Mouse (Mus musculus): ENCODE measurements at regions not wholly inside any gene's neighbourhood (a gene's known extent, or its start where the extent isn't known, plus 50 kb on each side); places are given as distances from the start of the nearest gene placed in this dataset.

- no peak overlapping the region for H3K9ac ChIP-seq
- no peak overlapping the region for H3K27ac ChIP-seq (replicated peaks)
- no peak overlapping the region for H3K4me2 ChIP-seq
- H3K4me3 ChIP-seq = no peak overlapping the region
- no peaks in the 10 kb centered on the region for H3K9me3 ChIP-seq
- H3K36me3 ChIP-seq = no peaks in the 10 kb centered on the region
- WGBS = 89% methylated on average over 5 of the region's 5 CpGs
- ATAC-seq (ENCODE audit: low FRiP score, low read depth) = no peak
- no peaks in the 10 kb centered on the region for H3K27me3 ChIP-seq
- no peaks in the 10 kb centered on the region for H3K4me1 ChIP-seq (replicated peaks)
These were observed 140.1 kb upstream of the Olig3 start for GRCm38 (mm10) chr10:19216240-19216639.

DNA sequence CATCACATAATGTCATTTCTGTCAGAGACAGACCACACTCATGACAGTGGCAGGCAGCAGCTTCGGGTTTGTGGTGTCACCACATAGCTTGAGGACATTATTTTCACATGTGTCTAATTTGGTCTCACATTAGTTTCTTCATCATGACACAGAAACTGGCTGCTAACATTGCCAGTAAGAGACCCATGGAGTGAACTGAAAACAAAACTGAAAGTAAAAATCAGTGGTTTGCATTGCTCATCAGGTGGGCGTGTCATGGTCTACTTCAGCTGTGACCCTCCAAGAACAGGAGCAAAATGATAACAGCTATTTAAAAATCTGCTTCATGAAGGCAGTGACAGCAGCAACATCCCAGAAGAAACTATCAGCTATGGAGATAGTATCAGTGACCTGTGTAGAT, 146.6 kb upstream of the Olig3 start:
- H3K9me3 ChIP-seq = no peaks in the 10 kb centered on the region
- H3K36me3 ChIP-seq = no peaks in the 10 kb centered on the region
- H3K4me3 ChIP-seq = no peak overlapping the region
- ATAC-seq (ENCODE audit: low FRiP score, low read depth) = no peak
- no peaks in the 10 kb centered on the region for H3K4me1 ChIP-seq (replicated peaks)
- H3K27ac ChIP-seq (replicated peaks) = no peak overlapping the region
- no peaks in the 10 kb centered on the region for H3K27me3 ChIP-seq
- no peak overlapping the region for H3K4me2 ChIP-seq
- WGBS = 93% methylated on average over 2 of the region's 2 CpGs
- no peak overlapping the region for H3K9ac ChIP-seq

DNA sequence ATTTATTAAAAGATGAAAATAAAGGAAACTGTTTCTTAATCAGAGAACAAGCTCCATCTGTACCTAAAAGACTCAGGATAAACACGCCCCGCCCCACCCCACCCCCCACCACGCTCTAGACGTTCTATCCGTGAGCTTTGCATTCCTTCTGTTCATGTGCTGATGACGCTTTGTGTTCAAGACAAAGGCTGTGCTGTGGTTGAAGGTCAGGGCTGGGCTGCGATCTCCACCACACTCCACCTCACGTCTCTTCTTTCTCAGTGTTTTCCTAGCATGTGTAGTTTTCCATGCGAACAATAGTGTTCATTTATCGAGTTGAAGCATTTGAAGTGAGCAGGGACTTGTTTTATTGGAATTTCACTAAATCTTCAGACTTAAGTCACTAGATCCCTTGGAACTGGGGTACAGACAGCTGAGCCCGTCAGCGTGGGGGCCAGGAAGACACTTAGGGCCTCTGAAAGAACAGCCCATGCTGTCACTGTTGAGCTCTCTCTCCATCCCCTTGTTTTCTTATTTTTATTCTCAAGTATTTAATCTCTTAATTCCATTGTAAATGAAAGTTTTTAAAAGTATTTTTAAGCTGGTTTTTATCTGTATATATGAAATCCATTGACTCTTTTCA, 148.1 kb upstream of the Olig3 start:
- Histone ChIP-seq H3K4me2 (peak overlapping the region; percentile 41; the same call in 1 of the 2 replicates), H3K4me1 (replicated peaks) (no peaks in the 10 kb centered on the region), H3K9ac (no peak overlapping the region), H3K36me3 (no peaks in the 10 kb centered on the region), H3K27me3 (no peaks in the 10 kb centered on the region), H3K9me3 (no peaks in the 10 kb centered on the region), H3K27ac (replicated peaks) (no peak overlapping the region), H3K4me3 (no peak overlapping the region)
- no peak for ATAC-seq (ENCODE audit: low FRiP score, low read depth)
- WGBS = 8% methylated on average over 12 of the region's 12 CpGs

DNA sequence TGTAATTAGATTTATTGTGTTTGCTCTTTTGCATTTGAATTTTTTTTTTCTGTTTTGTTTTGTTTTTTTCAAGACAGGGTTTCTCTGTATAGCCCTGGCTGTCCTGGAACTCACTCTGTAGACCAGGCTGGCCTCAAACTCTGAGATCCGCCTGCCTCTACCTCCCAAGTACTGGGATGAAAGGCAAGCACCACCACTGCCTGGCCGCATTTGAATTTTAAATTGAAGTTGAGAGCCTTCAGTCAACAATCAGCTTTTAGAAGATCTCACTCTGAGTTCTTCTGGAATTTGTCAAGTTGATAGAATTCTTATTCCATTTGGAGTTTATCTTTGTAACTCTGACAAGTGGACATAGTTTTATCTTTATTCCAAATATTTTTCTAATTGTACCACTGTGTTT, 148.8 kb upstream of the Olig3 start:
- ATAC-seq (ENCODE audit: low FRiP score, low read depth) = no peak
- Histone ChIP-seq H3K27ac (replicated peaks) (no peak overlapping the region), H3K4me3 (no peak overlapping the region), H3K4me1 (replicated peaks) (no peaks in the 10 kb centered on the region), H3K27me3 (no peaks in the 10 kb centered on the region), H3K36me3 (no peaks in the 10 kb centered on the region), H3K9ac (no peak overlapping the region), H3K9me3 (no peaks in the 10 kb centered on the region), H3K4me2 (no peak overlapping the region)
- 67% methylated on average over 2 of the region's 2 CpGs for WGBS

DNA sequence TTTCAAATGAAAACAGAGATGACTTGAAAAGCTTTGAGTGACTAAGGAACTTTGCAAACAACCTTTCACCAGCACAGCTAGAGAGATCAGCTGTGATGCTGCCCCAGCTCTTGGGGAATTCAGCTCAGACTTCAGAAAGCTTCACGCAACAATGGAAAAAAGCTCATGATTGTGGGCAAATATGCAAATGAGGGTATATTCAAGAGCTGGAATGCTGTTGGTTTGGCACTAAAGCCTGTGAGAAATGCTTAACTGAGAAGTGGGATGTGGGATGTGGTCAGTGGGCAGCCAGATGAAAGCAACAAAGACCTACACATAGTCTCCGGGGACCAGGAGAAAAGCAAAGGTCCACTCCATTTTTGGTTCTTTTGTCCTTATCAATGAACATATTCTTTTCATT, 156.0 kb upstream of the Olig3 start:
- no peaks in the 10 kb centered on the region for H3K27me3 ChIP-seq
- no peak for ATAC-seq (ENCODE audit: low FRiP score, low read depth)
- H3K4me2 ChIP-seq = no peak overlapping the region
- no peaks in the 10 kb centered on the region for H3K9me3 ChIP-seq
- H3K36me3 ChIP-seq = no peaks in the 10 kb centered on the region
- H3K4me3 ChIP-seq = no peak overlapping the region
- H3K4me1 ChIP-seq (replicated peaks) = no peaks in the 10 kb centered on the region
- H3K9ac ChIP-seq = no peak overlapping the region
- no peak overlapping the region for H3K27ac ChIP-seq (replicated peaks)
- 61% methylated on average over 2 of the region's 2 CpGs for WGBS

GRCm38 (mm10) chr10:19195676-19196075, 160.7 kb upstream of the Olig3 start:
- no peak overlapping the region for H3K27ac ChIP-seq (replicated peaks)
- WGBS = 83% methylated on average over 7 of the region's 7 CpGs
- H3K9me3 ChIP-seq = no peaks in the 10 kb centered on the region
- H3K9ac ChIP-seq = no peak overlapping the region
- no peaks in the 10 kb centered on the region for H3K27me3 ChIP-seq
- H3K4me1 ChIP-seq (replicated peaks) = no peaks in the 10 kb centered on the region
- H3K4me2 ChIP-seq = no peak overlapping the region
- no peaks in the 10 kb centered on the region for H3K36me3 ChIP-seq
- no peak for ATAC-seq (ENCODE audit: low FRiP score, low read depth)
- no peak overlapping the region for H3K4me3 ChIP-seq

- Histone ChIP-seq H3K27ac (replicated peaks) (no peak overlapping the region), H3K9me3 (no peaks in the 10 kb centered on the region), H3K36me3 (no peaks in the 10 kb centered on the region), H3K4me1 (replicated peaks) (no peaks in the 10 kb centered on the region), H3K9ac (no peak overlapping the region), H3K27me3 (no peaks in the 10 kb centered on the region), H3K4me3 (no peak overlapping the region), H3K4me2 (no peak overlapping the region)
- ATAC-seq (ENCODE audit: low FRiP score, low read depth) = no peak
- 93% methylated on average over 3 of the region's 3 CpGs for whole genome bisulfite sequencing
These were observed 161.7 kb upstream of the Olig3 start for GRCm38 (mm10) chr10:19194646-19195045.

- peaks cover 4% of the 10 kb centered on the region; the same call in 1 of the 2 replicates for H3K4me1 ChIP-seq (replicated peaks)
- H3K9ac ChIP-seq = no peak overlapping the region
These were observed 163.2 kb upstream of the Olig3 start for GRCm38 (mm10) chr10:19192971-19193758.

DNA sequence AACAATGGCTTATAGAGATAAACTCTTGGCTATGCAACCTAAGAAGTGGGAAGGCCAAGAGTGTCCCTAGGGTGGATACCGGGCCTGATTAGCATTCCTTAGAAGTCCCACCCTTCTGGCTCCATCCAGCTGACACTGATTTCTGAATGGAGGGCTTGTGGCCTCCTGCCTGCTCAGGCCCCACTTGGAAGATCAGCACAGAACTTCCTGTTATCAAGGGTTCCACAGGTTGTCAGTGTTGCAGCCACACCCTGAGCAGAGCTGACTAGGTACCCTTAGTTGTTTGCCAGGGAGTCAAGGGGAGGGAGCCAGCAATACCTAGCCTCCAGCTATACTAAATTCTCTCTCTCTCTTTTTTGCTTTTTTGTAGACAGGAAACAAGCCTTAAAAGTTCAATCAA, 164.1 kb upstream of the Olig3 start:
- 0 out of 2 replicates have a peak, but pooled peaks cover 3% of the 10 kb centered on the region for H3K27me3 ChIP-seq
- peaks cover 9% of the 10 kb centered on the region; the same call in 1 of the 2 replicates for H3K4me1 ChIP-seq (replicated peaks)
- no peak for ATAC-seq (ENCODE audit: low FRiP score, low read depth)
- no peak overlapping the region for H3K4me2 ChIP-seq
- H3K9me3 ChIP-seq = no peaks in the 10 kb centered on the region
- H3K27ac ChIP-seq (replicated peaks) = no peak overlapping the region
- 23% methylated on average over 1 of the region's 1 CpGs for WGBS
- H3K9ac ChIP-seq = no peak overlapping the region
- no peaks in the 10 kb centered on the region for H3K36me3 ChIP-seq
- no peak overlapping the region for H3K4me3 ChIP-seq

More at GRCm38 (mm10) chr10:19192971-19193758, 163.2 kb upstream of the Olig3 start:
- Histone ChIP-seq H3K9me3 (no peaks in the 10 kb centered on the region), H3K27me3 (0 out of 2 replicates have a peak, but pooled peaks cover 3% of the 10 kb centered on the region), H3K4me3 (no peak overlapping the region), H3K36me3 (no peaks in the 10 kb centered on the region), H3K4me2 (no peak overlapping the region), H3K27ac (replicated peaks) (no peak overlapping the region)
- no peak for ATAC-seq (ENCODE audit: low FRiP score, low read depth)
- WGBS = 90% methylated on average over 5 of the region's 5 CpGs

DNA sequence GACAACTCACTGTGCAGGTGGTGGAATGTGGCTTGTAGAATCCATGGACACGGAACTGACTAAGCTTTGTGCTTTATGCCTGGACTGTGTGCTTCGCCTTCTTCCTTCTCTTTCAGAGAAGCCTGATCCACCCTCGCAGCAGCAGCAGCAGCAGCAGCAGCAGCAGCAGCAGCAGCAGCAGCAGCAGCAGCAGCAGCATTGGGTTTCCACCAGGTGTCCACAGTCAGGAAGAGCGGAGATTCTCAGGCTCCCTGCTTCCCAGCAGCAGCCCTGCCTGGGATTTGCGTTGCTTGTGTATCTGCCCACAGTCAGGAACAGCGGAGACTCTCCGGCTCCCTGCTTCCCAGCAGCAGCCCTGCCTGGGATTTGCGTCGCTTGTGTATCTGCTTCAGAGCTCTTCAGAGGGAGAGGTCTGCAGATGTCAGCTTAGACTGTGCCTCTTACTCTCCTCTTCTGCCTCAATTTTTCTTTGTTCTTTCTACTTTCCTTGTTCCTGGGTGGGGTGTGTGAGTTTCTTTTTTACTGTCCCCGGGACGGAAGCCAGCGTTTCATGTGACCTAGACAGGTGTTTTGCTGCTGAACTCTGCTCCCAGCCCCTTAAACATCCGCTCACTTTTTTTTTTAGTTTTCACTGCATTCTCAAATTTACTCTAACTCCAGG, 168.1 kb upstream of the Olig3 start:
- WGBS = 25% methylated on average over 13 of the region's 13 CpGs
- Histone ChIP-seq H3K27ac (replicated peaks) (no peak overlapping the region), H3K36me3 (no peaks in the 10 kb centered on the region), H3K4me1 (replicated peaks) (peaks cover 9% of the 10 kb centered on the region), H3K9me3 (no peaks in the 10 kb centered on the region), H3K9ac (peak overlapping the region; percentile 31; the same call in 1 of the 2 replicates), H3K4me2 (peak overlapping the region; percentile 51), H3K27me3 (0 out of 2 replicates have a peak, but pooled peaks cover 3% of the 10 kb centered on the region), H3K4me3 (peak overlapping the region; percentile 15)
- ATAC-seq (ENCODE audit: low FRiP score, low read depth) = peak; percentile 80

DNA sequence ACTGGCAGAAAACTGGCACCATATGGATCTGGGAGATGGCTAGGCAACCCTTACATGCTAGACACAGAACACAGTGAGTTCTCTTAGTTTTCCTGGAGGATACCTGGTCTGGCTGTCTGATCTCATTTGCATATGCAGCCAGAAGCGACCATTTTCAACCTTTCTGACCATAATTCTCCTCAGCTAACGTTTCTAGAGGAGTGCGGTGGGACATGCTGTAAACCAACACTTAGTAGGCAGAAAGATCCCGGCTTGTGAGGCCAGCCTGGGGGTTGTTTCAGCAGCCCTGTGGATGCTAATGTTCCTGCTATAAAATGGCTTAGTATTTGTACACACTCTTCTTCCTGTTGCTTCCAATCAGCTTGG, 168.6 kb upstream of the Olig3 start:
- H3K4me3 ChIP-seq = no peak overlapping the region; the same call in 1 of the 2 replicates
- WGBS = 65% methylated on average over 4 of the region's 4 CpGs
- H3K36me3 ChIP-seq = no peaks in the 10 kb centered on the region
- H3K27me3 ChIP-seq = 0 out of 2 replicates have a peak, but pooled peaks cover 3% of the 10 kb centered on the region
- no peak overlapping the region for H3K9ac ChIP-seq
- H3K9me3 ChIP-seq = no peaks in the 10 kb centered on the region
- H3K27ac ChIP-seq (replicated peaks) = no peak overlapping the region
- peak overlapping the region; percentile 51 for H3K4me2 ChIP-seq
- peaks cover 9% of the 10 kb centered on the region for H3K4me1 ChIP-seq (replicated peaks)
- ATAC-seq (ENCODE audit: low FRiP score, low read depth) = no peak; the same call in 1 of the 2 replicates

- Histone ChIP-seq H3K9ac (no peak overlapping the region), H3K4me2 (no peak overlapping the region), H3K4me3 (no peak overlapping the region), H3K27me3 (0 out of 2 replicates have a peak, but pooled peaks cover 3% of the 10 kb centered on the region), H3K36me3 (no peaks in the 10 kb centered on the region), H3K4me1 (replicated peaks) (peaks cover 9% of the 10 kb centered on the region), H3K9me3 (no peaks in the 10 kb centered on the region), H3K27ac (replicated peaks) (no peak overlapping the region)
- 84% methylated on average over 2 of the region's 2 CpGs for WGBS
- ATAC-seq (ENCODE audit: low FRiP score, low read depth) = no peak
These were observed 169.2 kb upstream of the Olig3 start for GRCm38 (mm10) chr10:19187084-19187615.

Data from hindbrain, embryonic 15.5 days (tissue).